Mouse (Mus musculus) cerebellum, postnatal 36 days (tissue): ENCODE data around the gene Olfm1.

Experiments
- DNase-seq, 2 experiments: peaks; one replicate each; pipeline ENCODE4 v3.0.0; 2021 to 2022; ENCODE audit warnings: mixed read lengths in 2 of 2

Olfm1 gene

DNA sequence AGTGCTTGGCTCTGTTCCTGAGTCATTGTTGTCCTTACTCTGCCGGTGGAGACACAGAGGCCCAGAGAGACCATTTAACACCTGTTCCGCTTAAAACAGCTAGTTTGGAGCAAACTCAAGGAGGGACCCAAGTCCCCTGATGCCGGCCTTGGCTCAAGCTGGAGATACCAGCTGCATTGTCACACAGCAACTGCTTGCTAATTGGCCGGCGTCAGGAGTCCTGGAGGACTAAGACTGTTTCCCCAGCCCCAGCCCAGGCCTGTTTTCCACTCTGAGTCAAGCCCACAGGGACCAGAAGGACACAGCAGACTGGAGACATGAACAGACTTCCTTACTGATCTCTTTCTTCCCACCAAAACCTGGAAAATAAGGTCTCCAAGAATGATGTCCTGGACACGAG lies 43.7 kb downstream of the Olfm1 start:
- no peak for DNase-seq

DNA sequence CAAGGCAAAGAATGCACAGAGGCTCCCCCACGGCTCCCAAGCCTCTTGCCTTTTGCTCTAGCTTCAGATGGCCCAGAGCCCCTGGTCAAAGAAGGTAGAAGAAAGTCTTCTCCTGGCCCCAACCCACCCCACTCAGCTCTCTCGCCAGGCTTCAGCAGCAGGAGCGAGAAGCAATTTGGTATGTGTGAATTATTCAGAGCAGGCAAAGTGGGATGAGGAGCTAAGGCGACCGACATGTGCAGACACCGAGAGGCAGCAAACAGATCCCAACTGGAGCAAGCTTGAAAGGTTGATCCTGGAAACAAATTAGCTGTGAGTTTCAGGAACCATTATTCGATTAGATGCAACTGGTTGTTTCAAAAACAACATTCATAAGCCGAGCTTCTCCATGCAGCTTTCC lies 46.8 kb downstream of the Olfm1 start:
- no peak for DNase-seq

DNA sequence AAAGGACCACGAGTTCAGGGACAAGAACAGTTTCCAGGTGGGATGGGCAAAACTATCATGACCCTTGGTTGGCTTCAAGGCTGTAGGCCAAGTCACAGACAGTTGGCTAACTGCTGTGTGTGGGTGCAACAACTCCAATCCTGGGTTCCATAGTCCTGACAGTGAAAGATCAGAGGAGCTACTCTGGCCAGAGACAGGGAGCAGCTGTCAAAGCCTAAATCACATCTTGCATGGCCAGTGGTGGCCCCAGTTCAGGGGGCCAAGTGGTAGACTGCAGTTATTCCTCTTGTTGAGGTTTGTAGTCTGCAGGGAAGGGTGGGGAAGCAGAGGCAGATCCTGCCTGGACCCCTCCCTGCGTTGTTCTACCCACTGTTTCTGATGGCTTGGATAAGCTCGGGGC lies 48.1 kb downstream of the Olfm1 start:
- DNase-seq = no peak

DNA sequence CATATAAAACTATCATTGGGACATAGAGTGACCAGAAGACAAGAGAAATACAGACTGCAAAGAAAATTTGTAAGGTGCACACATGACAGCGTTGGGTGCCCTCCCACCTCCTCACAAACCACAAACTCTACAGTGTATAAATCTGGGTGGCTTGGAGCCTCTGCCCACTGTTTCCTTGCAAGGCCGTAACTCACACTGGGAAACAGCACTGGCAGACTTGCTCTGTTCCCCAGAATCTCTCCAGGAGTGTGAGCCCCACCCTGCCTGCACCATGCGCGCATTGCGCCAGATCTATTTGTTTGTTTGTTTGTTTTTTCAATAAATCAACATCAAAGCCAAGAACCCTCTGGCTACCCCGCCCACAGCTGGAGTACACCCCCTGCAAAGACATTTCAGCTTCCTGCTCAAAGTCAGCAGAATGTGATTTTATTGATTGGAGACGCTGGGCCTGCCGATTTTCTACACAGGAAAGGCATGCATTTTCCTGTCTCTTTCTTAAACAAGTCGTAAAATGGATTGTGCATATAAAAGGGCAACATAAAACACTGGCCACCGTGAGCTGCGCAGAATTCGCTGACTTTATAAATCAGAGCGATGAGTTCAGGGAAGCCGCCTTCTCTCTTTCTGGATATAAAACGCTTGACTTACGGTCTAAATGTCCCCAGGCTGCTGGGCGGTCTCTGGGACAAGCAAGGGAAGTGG lies 48.9 kb downstream of the Olfm1 start:
- DNase-seq = no peak

DNA sequence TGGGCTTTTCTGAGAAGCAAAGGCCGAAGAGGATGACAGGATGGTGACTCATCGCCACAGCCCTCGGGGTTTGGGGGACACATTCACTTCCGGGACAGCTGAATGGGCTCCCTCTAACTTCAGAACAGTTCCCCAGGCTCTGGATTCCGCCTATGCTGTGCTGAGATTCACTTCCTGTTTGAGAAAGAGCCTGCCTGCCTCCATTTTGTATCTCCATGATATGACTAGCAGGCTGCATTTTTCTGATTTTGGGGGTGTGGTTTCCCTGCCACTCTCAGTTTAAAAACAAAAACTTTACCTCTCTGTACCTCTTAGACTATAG lies 49.4 kb downstream of the Olfm1 start:
- DNase-seq = no peak

DNA sequence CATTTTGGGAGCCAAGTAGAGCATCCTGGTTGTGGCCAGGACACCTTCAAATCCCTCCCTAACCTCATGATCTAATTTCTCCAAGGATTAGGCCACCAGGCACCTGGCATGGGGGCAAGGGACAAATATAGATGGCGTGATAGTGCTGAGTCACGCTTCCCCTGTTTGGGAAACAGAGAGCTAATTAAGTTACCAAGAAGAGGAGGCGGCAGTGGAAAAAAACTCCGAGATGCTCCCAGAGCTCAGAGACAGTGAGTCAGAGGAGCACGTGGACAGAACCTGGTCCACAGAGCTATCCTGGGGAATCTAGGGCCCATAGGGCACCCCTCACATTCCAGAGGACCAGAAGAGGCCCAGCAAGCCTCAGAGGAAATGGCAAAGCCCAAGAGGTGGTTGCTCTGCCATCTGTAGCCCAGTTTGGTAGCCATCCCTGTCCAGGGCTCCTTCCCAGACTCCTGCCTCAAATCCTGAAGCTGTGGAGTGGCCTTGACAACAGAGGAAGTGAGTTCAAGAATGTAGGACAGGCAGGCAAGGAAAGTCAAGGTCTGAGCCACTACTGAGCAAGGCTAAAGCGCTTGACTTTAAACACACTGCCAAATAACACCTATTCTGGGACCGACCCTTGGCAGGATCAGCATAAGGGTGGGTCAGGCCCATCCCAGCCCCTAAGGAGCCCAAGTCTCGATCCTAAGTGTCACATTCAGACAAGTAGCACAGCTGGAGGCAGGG lies 52.0 kb downstream of the Olfm1 start:
- peak; percentile 40 to 58 for DNase-seq

DNA sequence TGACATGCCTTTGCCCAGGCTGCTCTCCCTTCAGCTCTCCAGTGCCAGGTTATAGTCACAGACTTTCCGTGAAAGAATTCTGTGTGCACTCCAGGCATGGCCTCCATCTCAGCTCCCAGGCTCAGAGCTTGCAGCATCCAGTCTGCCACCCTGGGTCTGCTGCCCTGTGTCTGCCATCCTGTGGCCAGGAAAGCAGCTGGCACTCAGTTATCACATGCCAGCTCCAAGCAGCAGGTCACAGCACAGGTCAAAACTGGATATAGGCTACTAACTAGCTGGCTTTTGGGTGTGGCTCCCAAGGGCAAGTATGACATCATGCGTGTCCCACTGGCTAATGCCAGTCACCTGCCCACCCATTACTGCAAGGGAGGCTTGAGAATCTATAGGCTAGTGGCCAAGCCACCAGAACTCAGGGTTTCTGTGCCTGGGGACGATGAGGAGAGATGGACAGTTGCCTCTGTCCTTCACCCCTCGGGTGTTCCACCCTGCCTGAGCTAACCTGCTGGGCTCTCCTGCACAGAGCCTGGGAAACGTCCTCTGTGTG lies 53.4 kb downstream of the Olfm1 start:
- DNase-seq = no peak

DNA sequence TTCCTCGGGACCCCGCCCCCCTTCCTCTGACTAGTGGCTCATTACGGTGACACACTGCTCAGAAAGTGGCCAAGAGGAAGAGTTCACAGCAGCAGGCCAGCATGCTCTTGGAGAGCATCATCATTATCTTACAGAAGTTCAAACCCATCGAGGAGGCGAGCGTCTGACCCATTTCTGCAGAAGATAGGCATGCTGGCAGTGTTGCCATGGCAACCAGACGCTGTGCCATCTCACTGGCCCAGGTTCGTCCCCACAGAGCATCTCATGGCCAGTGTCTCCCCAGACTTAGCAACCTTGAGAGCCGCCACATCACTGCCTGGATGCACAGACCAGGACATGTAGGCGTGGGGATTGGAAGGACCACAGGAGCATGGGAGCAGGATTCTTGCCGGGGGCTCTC lies 54.3 kb downstream of the Olfm1 start:
- DNase-seq = peak; percentile 35 to 51

DNA sequence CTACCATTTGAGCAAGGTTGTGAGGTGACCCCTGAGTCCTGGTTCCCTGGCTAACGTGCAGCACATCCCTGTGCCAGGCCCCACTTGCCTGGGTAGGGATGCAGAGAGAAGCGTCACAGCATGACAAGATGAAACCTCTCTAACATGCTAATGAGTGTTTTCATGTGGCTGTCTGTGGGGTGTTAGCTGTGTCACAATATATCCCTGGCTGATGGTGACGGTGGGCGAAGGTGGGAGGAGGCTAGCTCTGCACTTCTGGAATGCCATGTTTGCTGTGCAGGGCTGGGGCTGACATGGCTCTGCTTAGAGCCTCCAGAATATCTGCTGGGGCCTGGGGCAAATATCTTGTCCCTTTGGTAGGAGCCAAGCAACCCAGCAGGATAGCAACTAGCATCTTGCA lies 59.8 kb downstream of the Olfm1 start:
- no peak for DNase-seq

DNA sequence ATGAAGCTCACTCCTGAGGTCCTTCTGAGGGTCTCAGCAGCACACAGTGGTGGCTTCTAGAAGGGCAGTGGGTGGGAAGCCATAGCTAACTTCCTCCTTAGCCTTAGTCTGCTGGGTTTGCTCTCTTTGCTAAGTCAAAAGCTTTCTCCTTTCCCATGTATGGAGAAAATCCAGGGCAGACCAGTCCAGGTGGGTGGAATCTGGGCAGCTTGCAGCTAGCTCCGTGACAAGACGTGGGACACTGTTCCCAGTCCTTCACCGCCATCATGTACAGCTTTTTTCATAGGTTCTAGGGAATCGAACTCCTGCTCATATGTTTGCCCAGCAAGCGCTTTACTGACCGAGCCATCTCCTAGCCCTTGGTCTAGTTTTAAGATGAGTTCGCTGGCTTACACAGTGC lies 63.2 kb downstream of the Olfm1 start:
- DNase-seq = no peak

DNA sequence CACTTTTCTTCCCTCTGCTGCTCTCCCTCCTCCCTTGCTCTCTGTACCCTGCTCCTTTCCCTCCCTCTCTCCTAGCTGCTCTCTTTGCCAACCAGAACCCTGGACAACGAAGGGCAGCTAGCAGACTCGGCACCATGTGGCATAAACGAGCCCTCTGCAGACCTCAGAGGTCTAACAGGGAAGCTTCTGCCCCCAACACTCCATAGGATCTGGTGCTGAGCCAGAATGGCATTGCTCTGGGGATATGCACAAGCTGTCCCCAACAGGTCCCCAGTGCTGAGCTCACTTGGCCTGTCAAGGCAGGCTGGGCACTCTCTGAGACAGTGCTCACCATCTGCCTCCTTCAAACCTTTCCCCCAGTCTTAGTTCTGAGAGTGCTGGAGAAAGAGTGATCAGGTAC lies 68.6 kb downstream of the Olfm1 start:
- DNase-seq = peak; percentile 47 to 52

DNA sequence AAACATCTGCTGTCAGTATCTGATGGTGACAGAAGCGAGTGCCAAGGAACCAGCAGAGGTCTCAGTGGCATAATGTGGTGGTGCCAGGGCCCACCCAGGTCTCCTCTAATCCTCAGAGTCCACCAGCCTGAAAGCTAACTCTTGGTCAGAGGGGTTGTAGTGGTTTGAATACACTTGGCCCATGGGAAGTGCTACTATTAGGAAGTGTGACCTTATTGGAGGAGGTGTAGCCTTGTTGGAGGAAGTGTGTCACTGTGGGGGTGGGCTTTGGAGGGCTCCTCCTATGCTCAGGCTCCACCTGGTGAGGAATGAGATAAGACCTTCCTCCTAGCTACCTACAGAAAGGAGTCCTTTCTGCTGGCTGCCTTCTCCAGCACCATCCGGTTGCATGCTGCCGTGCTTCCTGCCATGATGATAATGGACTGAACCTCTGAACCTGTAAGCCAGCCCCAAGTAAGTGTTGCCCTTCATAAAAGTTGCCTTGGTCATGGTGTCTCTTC lies 75.0 kb downstream of the Olfm1 start:
- DNase-seq = no peak

DNA sequence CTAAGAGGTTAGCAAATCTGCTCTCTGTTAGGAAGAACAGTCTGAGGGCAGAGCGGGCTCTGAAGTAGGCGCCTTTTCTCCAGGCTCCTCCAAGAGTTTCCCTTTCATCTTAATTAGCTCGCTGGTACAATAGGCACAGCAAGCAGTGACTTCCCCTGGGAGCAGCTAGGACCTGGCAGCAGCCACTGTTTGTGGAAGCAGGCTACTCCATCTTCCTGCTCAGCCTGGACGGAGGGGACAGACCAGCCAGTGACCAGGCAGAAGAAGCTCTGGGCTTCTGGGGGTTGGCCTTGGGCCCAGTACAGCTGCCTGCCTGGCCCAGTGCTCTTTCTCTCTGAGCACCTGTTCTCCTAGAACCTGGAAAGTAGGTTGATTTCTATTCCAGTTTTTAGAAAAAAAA lies 77.8 kb downstream of the Olfm1 start:
- DNase-seq = peak; percentile 46 to 62

DNA sequence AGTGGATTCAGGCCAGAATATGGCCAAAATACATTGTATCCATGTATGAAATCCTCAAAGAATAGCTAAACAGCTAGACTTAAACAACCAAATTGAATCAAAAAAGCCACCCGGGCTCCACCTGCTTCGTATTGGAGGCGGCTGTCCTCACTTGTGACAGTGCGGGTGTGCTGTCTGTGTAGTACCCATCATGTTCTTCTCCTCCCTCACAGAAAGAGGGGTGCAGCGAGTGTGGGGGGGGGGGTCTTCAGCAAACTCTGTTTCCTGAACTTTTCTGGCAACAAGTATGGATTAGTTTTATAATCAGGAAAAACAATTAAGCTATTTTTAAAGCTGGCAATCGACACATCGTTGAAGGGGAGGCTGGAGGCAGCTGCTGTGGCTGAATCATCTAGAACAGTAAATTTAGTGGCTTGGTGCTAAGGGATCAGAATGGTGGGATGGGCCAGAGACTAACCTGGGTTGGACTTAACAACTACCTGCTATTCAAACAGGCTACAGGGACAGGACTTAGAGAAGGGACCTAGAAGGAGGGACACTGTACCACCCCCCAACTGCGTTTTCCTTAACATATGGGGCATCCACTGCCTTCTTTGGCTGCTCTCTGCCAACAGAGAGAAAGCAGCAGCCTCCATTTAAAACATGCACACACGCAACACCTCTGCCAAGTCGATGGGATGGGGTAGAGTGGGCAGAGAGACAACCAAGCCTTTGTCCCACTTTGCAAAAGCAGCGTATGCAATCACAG lies 79.6 kb downstream of the Olfm1 start:
- no peak for DNase-seq

DNA sequence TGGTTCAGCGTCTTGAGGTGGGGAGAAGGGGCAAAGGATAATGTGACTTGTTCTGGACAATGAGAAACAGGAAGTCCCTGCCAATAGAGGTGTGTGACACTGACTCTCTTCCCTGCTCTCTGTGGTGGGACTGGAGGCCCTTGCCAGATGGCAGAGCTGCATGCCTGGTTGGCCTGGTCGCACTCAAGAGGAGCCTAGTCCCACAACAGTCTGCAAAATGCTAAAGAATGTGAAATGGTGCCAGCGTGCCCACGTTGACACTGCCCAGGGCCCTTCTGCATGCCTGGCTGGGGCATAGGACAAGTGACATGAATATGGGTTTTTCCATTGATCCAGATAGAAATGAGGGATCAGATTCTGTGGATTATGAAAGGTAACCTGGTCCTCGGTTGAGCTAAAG lies 81.2 kb downstream of the Olfm1 start:
- DNase-seq = peak in 1 of 2 experiments; percentile 25

DNA sequence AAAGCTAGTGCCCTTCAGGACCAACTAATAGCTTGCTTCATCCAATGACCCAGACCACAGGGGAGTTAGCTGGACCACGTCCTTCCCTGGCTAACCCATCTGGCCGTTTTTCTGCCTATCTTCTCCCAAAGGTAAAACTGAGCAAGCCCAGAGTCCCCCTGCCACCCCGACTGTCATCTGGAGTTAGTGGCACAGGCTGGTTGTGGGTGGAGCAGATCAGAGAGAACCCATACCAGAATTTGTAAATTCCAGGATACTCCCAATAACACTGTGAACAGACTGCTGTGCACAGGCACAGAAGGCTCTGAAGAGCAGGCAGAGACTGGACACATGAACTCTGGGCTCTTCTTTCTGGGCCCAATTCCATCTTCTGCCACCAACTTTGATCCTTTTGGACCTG lies 82.6 kb downstream of the Olfm1 start:
- no peak for DNase-seq

DNA sequence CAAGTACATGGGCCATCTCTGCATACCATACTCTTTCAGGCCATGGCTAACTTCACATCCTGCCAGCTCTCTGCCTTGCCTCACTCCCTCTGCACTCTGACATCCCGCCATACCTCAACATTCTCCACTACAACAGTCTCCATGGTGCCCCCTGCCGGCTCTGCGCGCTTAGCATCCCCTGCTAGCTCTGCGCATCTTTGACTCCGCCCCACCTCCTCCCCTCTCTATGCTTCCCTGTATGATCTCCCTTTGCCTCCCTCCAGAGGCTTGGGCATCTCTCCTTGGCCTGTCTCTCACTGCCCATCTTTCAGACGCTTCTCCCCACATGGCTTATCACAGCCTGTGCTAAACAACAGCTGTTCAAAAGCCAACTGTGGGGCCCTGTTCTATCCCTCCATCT lies 85.4 kb downstream of the Olfm1 start:
- DNase-seq = peak; percentile 85 to 86

DNA sequence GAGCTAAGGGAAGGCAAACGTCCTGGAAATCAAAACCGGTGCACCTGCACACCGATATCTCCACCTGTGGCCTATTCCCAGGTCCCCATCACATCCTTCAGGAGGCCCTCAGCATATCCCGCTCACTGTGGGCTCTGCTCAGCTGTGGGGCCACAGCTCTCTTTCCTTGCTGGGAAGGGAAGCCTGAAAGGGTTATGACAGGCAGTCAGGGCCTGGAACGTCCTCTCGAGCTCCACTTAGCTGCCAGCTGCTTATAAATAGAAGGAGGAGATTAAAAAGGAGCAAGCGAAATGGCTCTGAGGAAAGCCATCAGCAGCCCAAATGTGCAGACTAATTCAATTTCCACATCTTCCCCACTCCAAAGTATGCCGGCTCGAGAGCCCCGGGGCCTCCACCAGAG lies 86.1 kb downstream of the Olfm1 start:
- DNase-seq = no peak
